Mouse (Mus musculus) liver, embryonic 12.5 days (tissue): ENCODE results near the gene Gcgr. TPM values are rescaled to one million over a fixed set of nuclear protein-coding genes. Genes with fewer than 3 reads are reported as not detected.

Experiments used
- ATAC-seq: fragments of 200-750 bp; cut with Nextera tagmentation; 2 replicates; pipeline ENCODE4 v1.8.0; 2017; ENCODE audit warnings: moderate number of reproducible peaks, mild to moderate bottlenecking, moderate library complexity
- H3K27ac ChIP-seq: fragments of 300-500 bp; sonication (generic); 2 replicates; pipeline ENCODE4 v1.5.1; 2016; ENCODE audit warnings: mild to moderate bottlenecking
- H3K27me3 ChIP-seq: fragments of 300-500 bp; sonication (generic); replicated peaks from 2 replicates; pipeline ENCODE4 v1.6.1; 2016; ENCODE audit warnings: mild to moderate bottlenecking, moderate library complexity
- H3K36me3 ChIP-seq: fragments of 300-500 bp; sonication (generic); 2 replicates; pipeline ENCODE4 v1.6.1; 2016; ENCODE audit warnings: mild to moderate bottlenecking, moderate library complexity
- H3K4me1 ChIP-seq: fragments of 300-500 bp; sonication (generic); 2 replicates; pipeline ENCODE4 v1.6.1; 2016
- H3K4me2 ChIP-seq: fragments of 300-500 bp; sonication (generic); 2 replicates; pipeline ENCODE4 v1.6.1; 2016; ENCODE audit warnings: mild to moderate bottlenecking, moderate library complexity
- H3K4me3 ChIP-seq: fragments of 300-500 bp; sonication (generic); 2 replicates; pipeline ENCODE4 v1.5.1; 2016; ENCODE audit warnings: mild to moderate bottlenecking, moderate library complexity
- H3K9ac ChIP-seq: fragments of 300-500 bp; sonication (generic); 2 replicates; pipeline ENCODE4 v1.6.1; 2016; ENCODE audit warnings: mild to moderate bottlenecking, moderate library complexity
- H3K9me3 ChIP-seq: fragments of 300-500 bp; sonication (generic); replicated peaks from 2 replicates; pipeline ENCODE4 v1.6.1; 2016; ENCODE audit warnings: mild to moderate bottlenecking, moderate library complexity
- WGBS: fragments of 180-500 bp; shearing (Covaris S2); methylation state at CpG from one replicate; pipeline ENCODE4 v1.1.7; 2016; ENCODE audit not compliant: insufficient replicate concordance; 5-methylcytosine and 5-hydroxymethylcytosine counted together
- polyA plus RNA-seq: library from polyadenylated mRNA; unstranded; fragments of >200 nt; fragmentation: Nextera tagmentation; extraction: Ambion mirVana; gene quantifications from 2 replicates; pipeline ENCODE4 v1.2.1, GENCODE M21; 2016

The Gcgr gene
- polyA plus RNA-seq, 1 experiment from 2014 or later: 9.6 TPM

DNA sequence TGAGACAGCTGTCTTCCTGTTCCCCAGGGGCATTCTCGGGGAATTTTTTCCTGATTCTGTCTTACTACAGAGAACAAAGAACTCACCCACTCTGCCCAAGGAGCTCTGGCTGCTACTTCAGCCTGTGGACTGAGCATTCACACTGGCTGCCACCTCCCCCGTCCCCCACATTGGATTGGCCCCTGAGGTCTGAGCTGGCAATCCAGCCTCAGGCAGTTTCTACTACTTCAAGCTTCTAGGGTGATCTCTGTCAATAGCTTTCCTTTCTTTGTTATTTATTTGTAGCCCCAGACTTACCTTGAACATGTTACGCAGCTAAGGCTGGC is 37.7 kb upstream of the Gcgr start:
- Histone ChIP-seq H3K36me3 (peaks cover 63% of the 10 kb centered on the region), H3K27ac (peak overlapping the region; percentile 94), H3K4me2 (peak overlapping the region; percentile 97), H3K9me3 (no peaks in the 10 kb centered on the region), H3K4me1 (peaks cover 59% of the 10 kb centered on the region), H3K27me3 (no peaks in the 10 kb centered on the region), H3K9ac (peak overlapping the region; percentile 87), H3K4me3 (peak overlapping the region; percentile 83)
- ATAC-seq: no peak
- WGBS: 32% methylated on average over 3 of the region's 3 CpGs

- Histone ChIP-seq H3K4me2 (peak overlapping the region; percentile 97), H3K36me3 (peaks cover 63% of the 10 kb centered on the region), H3K4me1 (peaks cover 55% of the 10 kb centered on the region), H3K27ac (0 out of 2 replicates have a peak overlapping the region, but pooled peaks have one; percentile 94), H3K9me3 (no peaks in the 10 kb centered on the region), H3K27me3 (no peaks in the 10 kb centered on the region), H3K9ac (peak overlapping the region; percentile 87; the same call in 1 of the 2 replicates), H3K4me3 (peak overlapping the region; percentile 83)
- ATAC-seq: no peak
- WGBS: 77% methylated on average over 3 of the region's 3 CpGs
Observed at GRCm38 (mm10) chr11:120493351-120493750, 37.1 kb upstream of the Gcgr start.

DNA sequence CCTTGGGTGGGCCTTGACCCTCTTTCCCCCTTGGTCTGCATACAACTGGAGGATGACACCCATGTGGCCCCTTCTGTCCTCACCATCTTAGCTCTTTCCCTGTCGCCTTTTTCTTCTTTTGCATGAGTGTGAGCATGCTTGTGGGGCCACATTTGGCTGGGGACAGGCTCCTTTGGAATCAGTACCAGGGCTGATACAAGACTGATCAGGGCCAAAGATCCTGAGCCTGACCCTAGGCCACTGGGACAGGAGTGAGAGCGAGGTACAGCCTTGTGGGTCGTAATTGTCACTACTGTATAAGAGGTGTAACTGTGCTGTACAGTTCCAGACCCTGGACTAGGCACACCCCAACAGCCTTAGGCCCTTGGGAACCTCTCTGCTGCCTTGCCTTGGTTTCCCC is 36.6 kb upstream of the Gcgr start:
- H3K4me3 ChIP-seq: no peak overlapping the region
- H3K27me3 ChIP-seq: no peaks in the 10 kb centered on the region
- no peak overlapping the region for H3K9ac ChIP-seq
- ATAC-seq: no peak
- no peak overlapping the region for H3K27ac ChIP-seq
- H3K4me2 ChIP-seq: peak overlapping the region; percentile 97; the same call in 1 of the 2 replicates
- WGBS: 74% methylated on average over 3 of the region's 3 CpGs
- peaks cover 63% of the 10 kb centered on the region for H3K36me3 ChIP-seq
- peaks cover 49% of the 10 kb centered on the region for H3K4me1 ChIP-seq
- H3K9me3 ChIP-seq: no peaks in the 10 kb centered on the region

GRCm38 (mm10) chr11:120497436-120497835 is 33.1 kb upstream of the Gcgr start:
- H3K4me2 ChIP-seq: no peak overlapping the region
- H3K4me1 ChIP-seq: peaks cover 25% of the 10 kb centered on the region
- no peaks in the 10 kb centered on the region for H3K27me3 ChIP-seq
- H3K4me3 ChIP-seq: no peak overlapping the region
- no peaks in the 10 kb centered on the region for H3K9me3 ChIP-seq
- ATAC-seq: no peak
- WGBS: 77% methylated on average over 3 of the region's 3 CpGs
- no peak overlapping the region for H3K9ac ChIP-seq
- no peak overlapping the region for H3K27ac ChIP-seq
- peaks cover 56% of the 10 kb centered on the region for H3K36me3 ChIP-seq

GRCm38 (mm10) chr11:120498226-120498625 is 32.3 kb upstream of the Gcgr start:
- Histone ChIP-seq H3K27ac (no peak overlapping the region), H3K4me1 (peaks cover 18% of the 10 kb centered on the region), H3K4me2 (no peak overlapping the region), H3K9ac (no peak overlapping the region), H3K27me3 (no peaks in the 10 kb centered on the region), H3K4me3 (no peak overlapping the region), H3K9me3 (no peaks in the 10 kb centered on the region), H3K36me3 (peaks cover 56% of the 10 kb centered on the region)
- no peak for ATAC-seq
- 89% methylated on average over 12 of the region's 12 CpGs for WGBS

GRCm38 (mm10) chr11:120498891-120499290 is 31.6 kb upstream of the Gcgr start:
- Histone ChIP-seq H3K4me2 (no peak overlapping the region), H3K9me3 (no peaks in the 10 kb centered on the region), H3K4me3 (no peak overlapping the region), H3K27ac (no peak overlapping the region), H3K9ac (no peak overlapping the region), H3K36me3 (peaks cover 54% of the 10 kb centered on the region), H3K4me1 (peaks cover 11% of the 10 kb centered on the region), H3K27me3 (no peaks in the 10 kb centered on the region)
- 76% methylated on average over 5 of the region's 5 CpGs for WGBS
- no peak for ATAC-seq

DNA sequence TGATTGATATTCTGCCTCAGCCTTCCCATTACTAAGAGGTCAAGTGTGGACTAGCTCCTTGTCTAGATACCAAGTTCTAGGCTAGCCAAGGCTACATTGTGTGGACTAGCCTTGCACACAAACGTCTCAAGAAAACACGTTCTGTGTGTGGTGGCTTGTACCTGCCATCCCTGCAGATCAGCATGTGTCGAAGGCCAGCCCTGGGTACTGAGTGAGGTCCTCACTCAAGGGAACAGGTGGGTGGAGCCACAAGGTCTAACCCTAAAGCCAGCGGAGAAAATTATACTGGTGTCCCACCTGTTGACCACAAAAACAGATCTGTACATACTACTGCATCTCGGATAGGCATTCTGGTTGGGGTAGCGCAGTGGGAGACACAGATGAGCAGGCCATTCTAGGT is 30.6 kb upstream of the Gcgr start:
- H3K4me2 ChIP-seq: no peak overlapping the region
- H3K36me3 ChIP-seq: peaks cover 44% of the 10 kb centered on the region
- H3K4me1 ChIP-seq: peaks cover 7% of the 10 kb centered on the region; the same call in 1 of the 2 replicates
- 63% methylated on average over 6 of the region's 6 CpGs for WGBS
- no peaks in the 10 kb centered on the region for H3K27me3 ChIP-seq
- H3K9ac ChIP-seq: no peak overlapping the region
- no peak overlapping the region for H3K27ac ChIP-seq
- no peaks in the 10 kb centered on the region for H3K9me3 ChIP-seq
- no peak for ATAC-seq
- no peak overlapping the region for H3K4me3 ChIP-seq

DNA sequence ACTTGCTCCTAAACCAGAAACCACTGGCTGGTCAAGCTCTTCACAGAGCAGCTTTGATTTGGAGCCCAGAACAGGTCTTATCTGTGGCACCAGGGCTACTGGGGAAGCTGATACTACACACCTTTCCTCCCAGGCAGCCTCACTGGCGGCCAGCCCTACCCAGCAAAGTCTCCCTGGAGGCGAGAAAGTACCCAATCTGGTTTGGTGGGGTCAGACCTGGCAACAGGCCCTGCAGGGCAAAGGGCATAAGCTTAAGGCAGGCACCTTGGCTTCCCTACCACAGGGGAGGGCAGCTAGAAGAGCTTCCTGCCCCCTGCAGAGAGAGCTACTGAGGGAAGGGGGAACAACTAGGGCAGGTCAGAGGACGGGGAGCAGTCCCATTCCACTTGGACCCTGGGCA is 30.1 kb upstream of the Gcgr start:
- H3K36me3 ChIP-seq: peaks cover 39% of the 10 kb centered on the region
- no peak overlapping the region for H3K9ac ChIP-seq
- H3K4me3 ChIP-seq: no peak overlapping the region
- H3K4me2 ChIP-seq: no peak overlapping the region
- H3K4me1 ChIP-seq: peaks cover 7% of the 10 kb centered on the region; the same call in 1 of the 2 replicates
- 9% methylated on average over 3 of the region's 3 CpGs for WGBS
- no peak for ATAC-seq
- H3K27me3 ChIP-seq: no peaks in the 10 kb centered on the region
- no peaks in the 10 kb centered on the region for H3K9me3 ChIP-seq
- H3K27ac ChIP-seq: no peak overlapping the region

- Histone ChIP-seq H3K9ac (no peak overlapping the region), H3K4me1 (peaks cover 7% of the 10 kb centered on the region; the same call in 1 of the 2 replicates), H3K36me3 (peaks cover 33% of the 10 kb centered on the region), H3K4me3 (no peak overlapping the region), H3K9me3 (no peaks in the 10 kb centered on the region), H3K27ac (no peak overlapping the region), H3K27me3 (no peaks in the 10 kb centered on the region), H3K4me2 (no peak overlapping the region)
- 50% methylated on average over 6 of the region's 6 CpGs for WGBS
- no peak for ATAC-seq
Observed at GRCm38 (mm10) chr11:120501018-120501417, 29.5 kb upstream of the Gcgr start.

DNA sequence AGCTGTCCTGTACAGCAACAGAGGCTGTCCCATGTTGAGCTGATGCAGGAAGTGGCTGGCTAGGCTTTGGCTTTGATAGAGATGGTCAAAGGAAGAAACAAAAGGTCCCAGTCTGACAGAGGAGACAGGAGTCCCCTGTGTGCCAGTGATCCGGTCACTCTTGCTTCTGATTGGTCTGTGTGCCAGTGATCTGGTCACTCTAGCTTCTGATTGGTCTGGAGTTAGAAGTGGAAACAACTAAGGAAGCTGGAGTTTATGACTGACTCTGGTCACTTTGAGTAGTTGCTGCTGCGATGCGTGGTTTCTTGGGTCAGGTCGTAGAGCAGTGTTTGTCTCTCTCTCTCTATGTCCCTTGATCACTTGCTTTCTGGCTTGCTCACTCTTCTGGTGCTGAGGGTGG is 28.8 kb upstream of the Gcgr start:
- H3K27ac ChIP-seq: no peak overlapping the region
- WGBS: 64% methylated on average over 4 of the region's 4 CpGs

DNA sequence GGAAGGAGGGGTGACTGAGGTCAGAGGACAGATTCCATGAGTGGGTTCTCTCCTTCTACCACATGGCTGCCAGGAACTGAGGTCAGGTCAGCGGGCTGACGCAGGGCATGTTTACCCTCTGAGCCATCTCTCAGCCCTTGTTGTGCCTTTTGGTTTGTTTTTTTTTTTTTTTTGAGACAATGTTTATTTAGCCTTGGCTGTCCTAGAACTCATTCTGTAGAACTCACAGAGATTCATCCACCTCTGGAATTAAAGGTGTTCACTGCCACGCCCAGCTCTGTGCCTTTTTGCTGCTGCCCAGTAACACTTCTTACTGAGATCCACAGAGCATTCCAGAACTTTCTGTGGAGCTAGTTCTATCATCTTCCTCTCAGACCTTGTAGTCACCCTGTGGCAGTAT is 24.8 kb upstream of the Gcgr start:
- H3K4me2 ChIP-seq: no peak overlapping the region
- ATAC-seq: no peak
- 80% methylated on average over 3 of the region's 3 CpGs for WGBS
- H3K4me1 ChIP-seq: peaks cover 34% of the 10 kb centered on the region
- no peak overlapping the region for H3K4me3 ChIP-seq
- H3K36me3 ChIP-seq: no peaks in the 10 kb centered on the region
- no peak overlapping the region for H3K27ac ChIP-seq
- no peak overlapping the region for H3K9ac ChIP-seq
- no peaks in the 10 kb centered on the region for H3K27me3 ChIP-seq
- H3K9me3 ChIP-seq: no peaks in the 10 kb centered on the region

More for the DNA sequence above, 28.8 kb upstream of the Gcgr start:
- Histone ChIP-seq H3K9me3 (no peaks in the 10 kb centered on the region), H3K9ac (no peak overlapping the region), H3K4me2 (no peak overlapping the region), H3K4me1 (peaks cover 11% of the 10 kb centered on the region; the same call in 1 of the 2 replicates), H3K4me3 (no peak overlapping the region), H3K36me3 (peaks cover 26% of the 10 kb centered on the region), H3K27me3 (no peaks in the 10 kb centered on the region)
- ATAC-seq: no peak

DNA sequence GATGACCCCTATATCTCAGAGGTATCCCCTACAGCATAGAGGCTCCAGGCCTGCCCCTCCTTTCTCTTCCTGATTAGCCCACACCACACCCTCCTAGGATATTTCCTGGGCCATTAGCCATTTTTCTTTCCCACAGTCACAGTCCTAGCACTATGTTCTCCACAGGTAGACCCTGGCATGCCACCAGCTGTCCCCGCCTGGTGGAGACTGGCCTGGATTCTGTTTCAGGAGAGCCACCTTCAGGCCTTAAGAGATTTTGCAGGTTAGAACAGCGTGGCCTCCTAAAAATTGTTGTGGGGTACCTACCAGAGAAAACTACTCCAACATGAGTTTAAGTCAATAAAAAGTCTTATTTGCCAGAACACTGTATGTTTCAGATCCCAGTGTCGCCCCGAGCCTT is 23.6 kb upstream of the Gcgr start:
- no peak overlapping the region for H3K9ac ChIP-seq
- H3K9me3 ChIP-seq: no peaks in the 10 kb centered on the region
- no peaks in the 10 kb centered on the region for H3K27me3 ChIP-seq
- H3K4me2 ChIP-seq: no peak overlapping the region
- H3K36me3 ChIP-seq: no peaks in the 10 kb centered on the region
- ATAC-seq: no peak
- H3K4me1 ChIP-seq: peaks cover 46% of the 10 kb centered on the region
- H3K4me3 ChIP-seq: no peak overlapping the region
- H3K27ac ChIP-seq: no peak overlapping the region
- 60% methylated on average over 4 of the region's 4 CpGs for WGBS

DNA sequence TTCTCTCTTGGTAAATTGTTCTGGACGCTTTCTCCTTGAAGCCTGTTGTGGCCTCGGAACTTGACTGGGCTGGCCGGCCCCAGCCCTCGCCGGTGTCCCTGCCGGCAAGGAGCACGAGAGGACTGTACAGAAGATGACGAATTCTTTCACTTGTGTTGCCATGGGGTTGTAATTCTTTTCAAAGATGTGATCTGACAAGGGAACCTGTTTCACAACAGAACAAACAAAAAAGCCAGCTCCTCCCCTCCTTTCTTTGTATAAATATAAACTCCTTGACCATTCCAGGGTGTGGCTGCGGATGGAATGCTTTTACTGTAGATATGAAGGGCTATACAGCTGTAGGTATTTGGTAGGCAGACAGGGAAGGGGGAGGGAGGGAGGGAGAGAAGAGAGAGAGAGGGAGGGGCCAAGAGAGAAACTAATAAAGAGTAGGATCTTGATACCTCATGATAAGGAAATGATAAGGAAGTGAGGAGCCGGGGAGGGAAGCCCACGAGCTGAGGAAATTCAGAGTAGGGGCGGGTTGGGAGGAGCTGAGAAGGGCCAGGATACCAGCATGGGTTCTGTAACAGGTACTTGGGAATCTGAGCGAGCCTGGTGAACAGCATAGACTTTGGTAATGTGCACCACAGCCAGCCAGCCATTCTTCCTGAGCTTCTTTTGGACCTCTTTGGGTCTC is 22.7 kb upstream of the Gcgr start:
- Histone ChIP-seq H3K4me2 (no peak overlapping the region), H3K4me3 (no peak overlapping the region), H3K27me3 (no peaks in the 10 kb centered on the region), H3K4me1 (peaks cover 47% of the 10 kb centered on the region), H3K9me3 (no peaks in the 10 kb centered on the region), H3K27ac (no peak overlapping the region), H3K36me3 (no peaks in the 10 kb centered on the region), H3K9ac (no peak overlapping the region)
- no peak for ATAC-seq
- WGBS: 71% methylated on average over 13 of the region's 13 CpGs
